Mouse (Mus musculus): ENCODE data around the gene Tdp2. TPM values are rescaled to one million over a fixed set of nuclear protein-coding genes. Genes with fewer than 3 reads are reported as not detected.

Gene Tdp2
- 8.1 and 20.0 TPM in 2 replicates for polyA plus RNA-seq (2012; rRNA removed; ENCODE audit: low replicate concordance)

DNA sequence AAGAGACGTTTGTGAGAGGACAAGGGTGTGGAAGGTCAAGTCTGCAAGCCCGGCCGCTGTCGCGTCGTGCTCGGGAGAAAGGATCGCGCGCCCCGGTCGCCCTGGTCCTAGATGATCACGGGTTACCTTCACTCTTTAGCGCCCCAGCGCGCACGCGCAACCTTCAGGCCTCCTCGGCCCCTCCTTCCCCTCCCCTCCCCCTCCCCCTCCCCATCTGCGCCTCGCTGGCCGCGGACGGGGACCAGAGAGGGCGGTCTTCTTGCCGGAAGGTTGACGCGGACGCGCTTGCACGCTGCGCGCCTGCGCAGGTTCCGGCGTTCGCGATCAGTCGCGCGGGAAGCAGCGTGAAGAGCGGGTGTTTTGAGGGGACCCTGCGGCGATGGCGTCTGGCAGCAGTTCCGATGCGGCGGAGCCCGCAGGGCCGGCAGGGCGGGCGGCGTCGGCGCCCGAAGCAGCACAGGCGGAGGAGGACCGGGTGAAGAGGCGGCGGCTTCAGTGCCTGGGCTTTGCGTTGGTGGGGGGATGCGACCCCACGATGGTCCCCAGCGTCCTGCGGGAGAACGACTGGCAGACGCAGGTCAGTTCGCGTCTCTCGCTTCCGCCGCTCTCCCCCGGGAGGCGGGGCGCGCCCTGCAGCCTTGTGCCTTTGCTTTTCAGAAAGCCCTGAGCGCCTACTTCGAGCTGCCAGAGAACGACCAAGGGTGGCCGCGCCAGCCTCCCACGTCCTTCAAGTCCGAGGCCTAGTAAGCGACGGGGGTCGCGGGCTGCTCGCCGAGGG, at the start of gene Tdp2, which contains the start of gene Acot13:
Tdp2 (plus strand) TSS at position 327 of the 778 bp plus-strand sequence.
Acot13 (minus strand) TSS at position 188 of the 778 bp plus-strand sequence.

DNA sequence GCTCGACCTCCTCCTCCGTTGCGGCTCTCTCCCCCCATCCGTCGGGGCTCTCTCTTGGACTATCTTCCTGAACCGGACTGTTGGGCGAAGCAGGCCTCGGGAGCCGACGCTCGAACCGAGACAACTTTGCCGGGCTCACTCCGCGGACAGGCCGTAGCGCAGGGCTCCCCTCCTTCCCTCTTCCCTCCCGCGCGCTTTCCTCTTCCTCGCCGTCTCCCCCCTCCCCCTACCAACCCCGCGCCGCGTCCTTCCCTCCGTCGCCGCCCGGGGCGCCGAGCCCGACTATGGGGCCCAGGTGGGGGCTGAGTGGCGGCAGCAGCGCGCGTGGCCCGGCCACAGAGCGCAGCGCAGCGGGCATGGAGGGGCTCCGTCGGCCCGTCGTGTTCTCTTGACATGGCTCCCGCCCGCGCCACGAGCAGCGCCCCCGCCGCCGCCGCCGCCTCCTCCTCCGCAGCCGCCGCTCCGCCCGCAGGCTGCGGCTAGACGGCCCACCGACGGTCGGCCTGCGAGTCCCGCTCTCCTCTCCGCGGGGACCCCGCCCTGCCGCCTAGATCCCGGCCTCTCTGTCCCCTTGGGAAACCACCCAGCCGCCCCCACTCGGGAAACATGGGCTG, 30.1 kb upstream of the Tdp2 start, which contains the start of gene BC005537:
BC005537 (plus strand) TSS at position 350 of the 614 bp plus-strand sequence.

DNA sequence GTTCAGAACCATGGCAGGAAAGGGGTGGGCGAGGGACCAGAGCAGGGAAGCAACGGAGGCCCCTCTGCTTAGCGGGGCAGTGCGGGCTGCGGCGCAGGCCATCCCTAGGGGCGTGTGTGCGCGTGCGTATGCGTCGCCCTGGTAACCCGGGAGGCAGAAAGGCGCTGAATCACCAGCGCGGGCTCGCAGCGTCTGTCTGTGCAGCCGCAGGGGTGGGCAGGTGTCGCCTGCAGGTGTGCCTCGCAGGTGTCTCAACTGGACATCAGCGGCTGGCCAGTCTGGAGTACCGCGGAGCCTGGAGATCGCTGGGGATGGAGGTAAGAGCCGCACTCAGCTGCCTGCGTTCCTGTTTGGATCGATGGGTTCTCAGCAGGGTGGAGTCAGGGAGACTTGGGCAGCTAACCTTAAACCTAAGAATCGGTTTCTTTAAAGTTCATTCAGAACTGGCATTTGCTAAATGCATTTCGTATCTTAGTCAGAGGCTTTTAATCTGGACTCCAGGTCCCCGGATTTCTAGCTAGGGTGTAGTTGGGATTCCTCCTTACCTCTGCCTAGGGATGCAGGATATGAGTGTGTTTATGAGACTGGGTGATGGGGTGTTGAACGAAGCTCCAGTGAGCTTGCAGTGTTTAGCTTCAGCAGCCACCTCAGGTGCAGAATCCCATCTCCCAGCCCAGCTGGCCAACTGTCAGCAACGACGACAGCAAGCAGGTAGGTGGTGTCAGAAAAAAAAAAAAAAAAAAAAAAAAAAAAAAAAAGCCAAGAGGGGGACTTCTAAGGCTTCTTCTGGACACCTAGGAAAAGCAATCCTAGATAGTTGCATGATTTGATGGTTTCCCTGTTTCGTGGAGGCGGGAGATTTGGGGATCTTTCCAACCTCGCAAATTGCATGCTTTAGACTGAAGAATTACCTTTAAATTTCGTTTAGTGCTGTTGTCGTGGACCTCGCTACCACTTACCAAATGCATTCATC, 13.8 kb downstream of the Tdp2 start, which contains the start of gene D130043K22Rik:
D130043K22Rik (plus strand) TSS at position 153 of the 973 bp plus-strand sequence.

Other genes with a start within 250 kb of the Tdp2 start
- gene Ripor2, start 249.5 kb upstream of the Tdp2 start, polyA plus RNA-seq (2012; rRNA removed; ENCODE audit: low replicate concordance): 2.2 and 29.4 TPM in 2 replicates
- not detected in 2 replicates for gene Armh2, start 90.4 kb upstream of the Tdp2 start, polyA plus RNA-seq (2012; rRNA removed; ENCODE audit: low replicate concordance)
- 1.1 and 2.9 TPM in 2 replicates for gene Gmnn, start 69.8 kb upstream of the Tdp2 start, polyA plus RNA-seq (2012; rRNA removed; ENCODE audit: low replicate concordance)
- gene BC005537, start 30.0 kb upstream of the Tdp2 start, polyA plus RNA-seq (2012; rRNA removed; ENCODE audit: low replicate concordance): 26.1 and 38.5 TPM in 2 replicates
- 46.3 and 67.5 TPM in 2 replicates for gene Acot13, start 139 bp upstream of the Tdp2 start, polyA plus RNA-seq (2012; rRNA removed; ENCODE audit: low replicate concordance)
- not detected in 2 replicates for gene D130043K22Rik, start 13.5 kb downstream of the Tdp2 start, polyA plus RNA-seq (2012; rRNA removed; ENCODE audit: low replicate concordance)
- 5.9 and 6.4 TPM in 2 replicates for gene Aldh5a1, start 106.0 kb downstream of the Tdp2 start, polyA plus RNA-seq (2012; rRNA removed; ENCODE audit: low replicate concordance)
- gene Gpld1, start 111.5 kb downstream of the Tdp2 start, polyA plus RNA-seq (2012; rRNA removed; ENCODE audit: low replicate concordance): 3.1 and 3.5 TPM in 2 replicates
- gene Mrs2, start 188.7 kb downstream of the Tdp2 start, polyA plus RNA-seq (2012; rRNA removed; ENCODE audit: low replicate concordance): 29.0 and 32.0 TPM in 2 replicates
- gene Dcdc2a, start 224.3 kb downstream of the Tdp2 start, polyA plus RNA-seq (2012; rRNA removed; ENCODE audit: low replicate concordance): 0.27 TPM in 1 of 2 replicates, not detected in the other

Measured in subcutaneous adipose tissue, adult 2 months (tissue).